Mouse (Mus musculus) forelimb bud, embryonic 11.5 days (tissue): Measurements from ENCODE around the gene Fus.
"Not testable (repeated sequence)": the region's sequence is repeated elsewhere in the genome, so short reads cannot be mapped to it uniquely, and the experiment has no call there.

Experiments
- DNase-seq: peaks from one replicate; pipeline ENCODE4 v3.0.0-alpha.2; 2012; ENCODE audit warnings: low read depth, low spot score

The Fus gene

DNA sequence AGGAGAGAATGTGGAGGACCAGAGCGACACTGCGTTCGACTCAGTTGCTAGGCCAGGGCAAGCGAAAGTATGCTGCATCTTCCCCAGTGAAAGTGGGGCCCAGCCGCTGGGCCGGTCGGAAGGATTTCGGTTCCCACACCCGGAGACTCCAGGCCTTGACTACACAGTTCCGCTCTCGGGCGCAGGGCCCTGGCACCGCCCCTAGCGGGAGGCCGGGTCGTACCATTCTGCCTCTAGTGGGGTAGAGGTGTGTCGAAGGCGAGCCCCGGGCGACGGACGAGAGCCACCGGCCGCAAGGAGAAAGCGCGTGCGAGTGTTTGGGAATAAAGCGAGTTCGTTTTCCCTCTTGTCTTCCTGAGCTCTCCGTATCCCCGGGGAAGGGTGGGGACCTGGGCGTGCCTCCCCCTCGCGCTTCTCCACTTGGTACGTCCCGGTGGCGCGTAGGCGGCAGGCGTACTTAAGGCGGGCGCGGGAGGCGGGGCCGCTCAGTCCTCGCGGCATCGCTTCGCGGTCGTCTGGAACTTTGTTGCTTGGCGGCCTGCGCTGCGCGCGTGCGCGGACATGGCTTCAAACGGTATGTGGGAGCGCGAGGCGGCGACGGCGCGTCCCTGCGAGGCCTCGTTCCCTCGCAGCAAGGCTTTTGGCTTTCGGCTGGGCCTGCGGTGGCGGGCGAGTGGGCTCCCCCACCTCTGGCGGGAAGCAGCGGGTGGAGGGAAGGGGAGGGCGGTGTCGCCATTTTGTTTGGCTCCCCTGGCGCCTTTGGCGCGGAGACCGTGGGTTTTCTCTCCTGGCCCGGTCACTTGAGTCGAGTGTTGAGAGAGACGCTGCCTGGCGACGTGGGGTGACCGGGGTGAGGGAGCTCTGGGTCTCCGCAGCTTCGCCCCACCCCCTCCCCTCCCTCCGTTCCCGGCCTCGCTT, at the start of gene Fus:
Gene Fus, plus strand, starts transcription at position 454 of the 918 bp plus-strand sequence.
- DNase-seq, result peak; percentile 94

DNA sequence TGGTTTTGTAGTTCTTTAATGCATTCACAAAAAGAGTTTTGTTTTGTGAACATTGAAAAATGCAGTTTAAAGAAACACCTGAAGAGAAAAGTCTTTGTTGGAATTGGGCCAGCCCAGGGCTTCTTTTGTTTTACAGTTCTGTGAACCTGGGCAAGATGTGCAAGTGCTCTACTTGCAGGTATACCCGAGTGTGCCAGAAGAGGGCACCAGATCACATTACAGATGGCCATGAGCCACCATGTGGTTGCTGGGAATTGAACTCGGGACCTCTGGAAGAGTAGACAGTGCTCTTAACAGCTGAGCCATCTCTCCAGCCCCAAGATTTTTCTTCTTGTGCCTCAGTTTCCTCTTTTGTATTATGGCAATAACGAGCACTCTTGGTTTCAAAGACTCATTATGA, 49.1 kb upstream of the Fus start:
- no peak for DNase-seq

DNA sequence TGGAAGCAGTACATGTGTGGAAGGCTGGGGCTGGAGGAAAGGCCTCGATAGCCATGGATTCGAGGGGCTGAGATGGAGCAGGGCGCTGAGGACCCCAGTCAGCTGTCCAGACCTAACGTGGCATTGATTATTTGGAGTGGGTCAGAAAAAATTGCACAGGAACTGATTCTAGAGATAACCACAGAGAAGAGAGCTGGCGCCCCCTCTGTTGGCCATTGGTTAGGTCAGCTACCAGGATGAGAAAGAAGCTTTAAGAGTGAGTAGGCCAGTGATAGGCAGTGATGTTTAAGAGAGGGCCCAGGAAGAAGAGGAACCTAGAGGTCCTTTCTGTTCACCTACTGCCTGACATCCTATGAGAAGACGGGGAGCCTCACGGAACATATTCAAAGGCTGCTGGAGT, 48.0 kb upstream of the Fus start:
- DNase-seq, result no peak

DNA sequence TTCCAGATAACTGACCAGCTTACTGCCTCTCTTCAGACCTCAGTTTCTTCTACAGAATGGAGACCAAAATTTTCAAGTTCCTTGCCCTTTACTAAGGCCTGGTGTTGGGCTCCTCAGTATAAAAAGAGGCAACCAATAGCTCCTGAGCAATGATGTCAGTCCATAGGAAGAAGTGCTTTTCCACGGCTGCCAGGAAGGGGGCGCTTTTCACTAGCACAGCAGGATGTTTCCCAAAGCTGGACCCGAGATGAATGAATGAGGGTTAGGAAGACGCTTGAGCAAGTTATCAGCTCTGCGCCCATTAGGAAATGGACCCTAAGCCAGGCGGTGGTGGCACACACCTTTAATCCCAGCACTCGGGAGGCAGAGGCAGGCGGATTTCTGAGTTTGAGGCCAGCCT, 45.7 kb upstream of the Fus start:
- DNase-seq, result no peak

DNA sequence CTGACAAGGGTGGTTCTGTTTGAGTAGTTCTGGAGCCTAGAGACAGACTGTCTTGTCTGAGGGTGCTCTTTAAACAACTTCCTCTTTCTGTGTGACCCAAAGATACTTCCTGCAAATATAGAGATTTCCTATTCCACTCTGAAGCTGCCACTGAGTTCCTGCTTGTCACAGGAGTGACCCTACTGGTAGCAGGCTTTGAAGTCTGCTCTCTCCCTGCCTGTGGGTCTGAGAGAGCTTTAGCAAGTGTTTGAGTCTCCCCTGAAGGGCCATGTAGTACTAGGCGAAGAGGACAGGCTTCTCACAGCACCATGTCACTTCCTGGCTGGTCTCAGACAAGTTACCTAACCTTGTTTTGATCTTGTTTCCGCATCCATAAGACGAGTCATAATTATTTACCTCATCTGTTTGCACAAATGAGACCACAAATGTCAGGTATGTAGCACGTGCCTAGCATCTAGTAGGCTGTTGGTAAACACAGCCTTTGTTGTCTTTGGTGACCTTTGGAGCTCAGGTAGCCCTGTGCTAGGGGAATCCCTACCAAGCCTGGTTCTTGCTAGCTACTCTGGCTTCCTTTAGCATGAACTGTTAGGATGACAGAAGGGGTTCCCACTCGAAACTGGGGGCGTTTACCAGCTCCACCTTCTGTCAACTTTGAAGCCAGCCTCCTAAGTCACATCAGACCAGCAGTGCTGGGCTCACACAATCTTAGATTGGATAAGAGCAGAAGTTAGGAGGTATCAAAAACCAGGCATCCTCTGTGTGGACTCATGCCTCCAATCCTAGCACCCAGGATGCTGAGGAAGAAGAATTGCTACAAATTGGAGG, 44.6 kb upstream of the Fus start:
- DNase-seq, result no peak

DNA sequence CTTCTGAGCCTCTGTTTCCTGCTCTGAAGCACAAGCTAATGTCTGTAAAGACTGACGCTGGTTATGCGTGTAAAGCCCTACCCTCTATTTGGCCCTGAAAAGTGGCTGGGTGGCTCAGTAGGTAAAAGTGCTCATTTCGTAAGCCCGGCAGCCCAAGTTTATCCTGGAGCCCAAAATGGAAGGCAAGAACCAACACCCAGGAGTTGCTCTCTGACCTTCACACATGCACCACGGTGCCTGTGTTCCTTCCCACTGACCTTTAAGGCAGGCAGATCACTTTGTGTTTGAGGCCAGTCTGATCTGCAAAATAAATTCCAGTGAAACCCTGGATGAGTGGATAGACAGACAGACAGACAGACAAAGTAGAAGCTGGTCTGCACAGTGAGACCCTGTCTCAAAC, 43.5 kb upstream of the Fus start:
- no peak for DNase-seq

DNA sequence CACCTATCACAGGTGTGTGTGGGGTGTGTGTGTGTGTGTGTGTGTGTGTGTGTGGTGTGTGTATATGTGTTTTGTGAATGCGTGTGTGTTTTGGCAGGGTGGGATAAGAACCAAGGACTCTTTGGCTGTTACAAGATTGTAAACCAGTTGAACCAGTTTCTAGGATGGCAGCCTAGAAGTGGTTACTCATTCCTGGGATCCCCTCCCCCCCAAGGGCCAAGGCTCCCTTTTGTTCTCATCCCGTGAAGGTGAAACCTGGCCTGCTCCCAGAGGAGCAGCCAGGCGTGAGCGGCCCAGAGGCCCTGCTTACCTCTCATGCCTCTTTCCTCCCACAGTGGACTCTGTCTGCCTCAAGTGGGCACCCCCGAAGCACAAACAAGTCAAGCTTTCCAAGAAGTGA, 42.0 kb upstream of the Fus start:
- no peak for DNase-seq

DNA sequence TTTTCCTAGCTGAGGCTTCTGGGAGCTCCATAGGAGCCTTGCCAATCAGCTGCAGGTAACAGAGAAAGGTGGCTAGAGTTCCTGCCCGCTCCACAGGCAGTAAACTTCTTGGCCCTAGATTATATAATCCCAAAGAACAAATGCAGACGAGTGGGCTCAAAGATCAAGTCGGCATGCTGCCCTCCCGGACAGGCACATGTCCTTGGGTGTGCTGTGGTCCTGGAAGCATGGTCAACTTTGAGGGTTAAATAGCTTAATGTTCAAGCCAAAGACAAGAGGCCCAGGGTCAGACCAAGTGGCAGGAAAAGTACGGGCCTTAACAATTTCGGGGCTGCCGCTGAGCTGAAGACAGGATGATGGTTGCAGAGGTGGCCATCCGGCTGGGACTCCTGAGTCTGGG, 41.2 kb upstream of the Fus start:
- DNase-seq, result no peak

DNA sequence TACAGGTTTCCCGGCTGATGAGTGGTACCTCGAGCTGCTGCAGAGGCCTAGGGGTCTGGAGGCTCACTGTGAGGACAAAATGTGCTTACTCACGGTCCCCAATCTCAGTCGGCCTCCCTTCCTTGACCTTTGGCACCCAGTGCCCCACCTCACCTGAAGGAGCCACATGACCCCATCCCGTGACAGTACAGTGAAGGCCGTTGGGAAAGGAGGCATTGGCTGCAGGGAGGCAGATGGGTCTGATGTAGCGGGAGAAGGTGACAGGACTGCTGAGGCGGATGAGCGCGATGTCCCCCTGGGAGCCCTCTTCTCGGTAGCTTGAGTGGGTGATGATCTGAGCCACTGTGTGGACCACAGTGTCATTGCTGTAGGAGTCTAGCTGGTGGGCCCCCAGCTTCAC, 40.4 kb upstream of the Fus start:
- no peak for DNase-seq

DNA sequence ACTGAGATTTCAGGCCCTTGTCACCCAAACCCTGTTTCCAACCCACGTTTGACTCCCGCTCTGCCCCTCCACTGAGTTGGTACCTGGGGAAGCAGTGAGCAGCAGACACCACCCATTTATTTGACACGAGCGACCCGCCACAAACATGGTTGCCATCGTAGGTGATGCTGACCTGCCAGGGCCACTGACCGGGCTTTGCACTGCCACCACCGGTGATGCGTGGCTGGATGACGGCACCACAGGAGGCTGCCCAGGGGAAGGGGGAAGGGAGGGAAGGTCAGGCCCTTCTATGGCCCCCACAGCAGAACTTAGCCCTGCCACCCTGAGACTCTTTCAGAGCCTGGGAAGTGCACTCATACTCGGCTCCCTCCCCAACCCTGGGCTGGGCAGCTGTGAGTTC, 39.5 kb upstream of the Fus start:
- no peak for DNase-seq

DNA sequence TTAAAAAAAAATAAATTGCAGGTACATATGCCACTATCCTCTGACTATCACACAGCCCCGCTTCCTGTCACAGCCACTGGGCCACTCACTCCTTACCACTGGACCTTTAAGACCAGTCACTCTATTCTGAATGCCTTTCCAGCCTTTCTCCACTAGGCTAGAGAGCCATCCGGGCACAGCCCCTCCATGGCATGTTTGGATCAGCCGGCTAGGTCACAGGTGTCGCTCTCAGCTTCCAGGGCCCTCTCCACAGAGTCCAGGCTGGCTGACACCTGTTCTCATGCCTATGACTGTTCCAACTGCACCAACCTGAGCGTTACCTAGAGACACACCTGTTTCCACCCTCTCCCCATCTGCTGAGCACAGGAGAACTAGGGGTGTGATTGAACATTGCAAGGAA, 38.7 kb upstream of the Fus start:
- DNase-seq, result no peak

DNA sequence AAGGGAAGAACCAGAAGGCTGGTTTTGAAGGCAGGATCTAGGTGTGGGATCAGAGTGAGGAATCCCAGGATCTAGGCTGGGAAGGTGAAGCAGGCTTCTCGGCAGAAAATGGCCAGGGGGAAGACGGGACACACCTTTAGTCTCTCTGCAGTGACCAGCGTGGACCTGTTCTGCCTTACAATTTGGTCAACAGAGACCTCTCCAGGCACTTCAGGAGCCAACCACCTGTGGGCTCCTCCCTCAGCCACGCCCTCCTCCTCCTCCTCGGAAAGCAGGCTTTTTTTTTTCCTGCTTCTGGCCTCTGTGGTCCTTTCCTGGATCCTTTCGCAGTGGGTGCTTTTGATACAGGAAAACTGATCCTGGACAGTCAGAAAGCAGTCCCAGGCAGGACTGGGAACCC, 37.3 kb upstream of the Fus start, which contains the start of gene Prss8:
Gene Prss8, minus strand, starts transcription at position 182 of the 400 bp plus-strand sequence.
- no peak for DNase-seq

DNA sequence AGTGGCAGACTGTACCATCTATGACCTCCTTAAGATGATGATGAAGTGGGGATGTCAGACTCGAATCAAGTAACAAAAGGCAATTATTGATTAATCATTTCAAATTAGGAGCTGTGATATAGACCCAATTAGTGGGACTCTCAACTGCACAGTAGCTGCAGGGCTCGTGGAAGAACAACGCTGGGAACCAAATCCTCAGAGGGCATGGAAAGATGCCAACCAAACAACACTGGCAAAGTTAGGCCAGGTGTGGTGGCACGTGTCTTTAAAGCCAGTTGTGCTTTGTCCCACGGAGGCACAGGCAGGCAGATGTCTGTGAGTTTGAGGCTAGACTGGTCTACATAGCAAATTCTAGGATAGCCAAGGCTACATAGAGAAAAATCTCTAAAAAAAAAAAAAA, 36.6 kb upstream of the Fus start:
- no peak for DNase-seq

DNA sequence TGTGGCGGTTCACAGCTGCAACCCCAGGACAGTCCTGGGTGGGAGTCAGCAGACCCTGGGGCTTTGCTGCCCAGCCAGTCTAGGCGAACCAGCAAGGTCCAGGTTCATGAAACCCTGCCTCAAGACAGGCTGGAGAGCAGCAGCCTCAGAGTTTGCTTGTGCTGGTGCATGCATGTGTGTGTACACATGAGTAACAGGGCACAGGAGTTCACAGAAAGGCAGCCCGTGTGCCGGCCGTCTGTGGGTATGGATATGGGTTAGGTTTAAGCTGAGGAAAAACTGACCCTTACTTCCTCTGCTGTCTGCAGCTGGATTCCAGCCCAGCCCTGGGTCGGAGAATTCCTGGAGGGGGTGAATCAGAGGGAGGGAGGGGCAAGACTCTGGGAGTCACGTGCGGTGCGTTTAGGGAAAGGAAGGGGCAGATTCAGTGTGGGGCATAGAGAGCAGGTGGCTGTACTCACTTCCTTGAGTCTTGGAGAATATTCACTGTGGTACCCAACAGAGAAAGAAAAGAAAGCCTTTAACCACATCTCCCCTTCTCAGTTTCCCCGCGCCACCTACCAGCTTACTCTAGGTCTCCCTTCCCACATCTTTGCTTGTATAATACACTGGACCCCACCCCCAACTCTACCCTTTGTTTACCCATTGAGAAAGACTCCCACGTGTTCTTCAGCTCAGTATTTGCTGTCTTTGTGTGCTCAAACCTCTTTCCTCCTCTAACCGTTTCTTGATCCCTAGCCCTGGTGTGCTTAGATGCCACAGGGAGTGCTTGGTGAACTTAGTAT, 35.7 kb upstream of the Fus start:
- DNase-seq, result no peak

DNA sequence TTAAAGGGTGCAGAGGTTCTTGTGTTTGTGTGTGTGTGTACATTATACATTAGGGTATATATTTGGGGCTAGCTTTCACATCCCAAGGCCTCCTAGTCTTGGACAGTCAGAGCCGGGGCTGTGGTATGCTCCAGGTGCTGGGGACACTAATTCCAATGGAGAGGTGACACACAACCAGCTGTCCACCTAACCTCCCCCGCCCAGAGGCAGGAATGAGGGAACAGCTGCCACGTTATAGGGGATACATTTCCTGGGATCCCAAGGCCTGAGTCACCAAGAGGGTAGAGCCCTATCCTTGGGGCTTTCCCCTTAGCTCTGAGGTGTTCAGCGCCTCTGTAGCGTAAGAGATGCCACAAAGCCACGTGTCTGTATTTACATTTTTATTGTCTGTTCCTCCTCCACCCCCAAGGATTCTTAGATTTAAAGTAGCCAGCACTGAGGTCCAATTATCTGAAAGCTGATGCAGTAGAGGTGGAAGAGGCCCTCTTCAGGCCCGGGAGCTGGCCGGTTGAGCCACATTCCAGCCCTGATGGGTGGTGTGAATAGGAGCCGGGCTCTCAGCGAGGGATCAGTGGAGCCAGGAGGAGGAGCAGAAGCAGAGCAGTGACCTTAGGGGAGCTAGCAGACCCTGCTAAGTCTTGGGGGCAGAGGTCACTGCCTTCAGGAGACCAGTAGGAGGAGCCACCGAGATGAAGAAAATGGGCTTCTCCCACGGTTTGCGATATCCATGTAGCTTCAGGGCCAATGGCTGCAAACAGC, 34.8 kb upstream of the Fus start:
- DNase-seq, result no peak

DNA sequence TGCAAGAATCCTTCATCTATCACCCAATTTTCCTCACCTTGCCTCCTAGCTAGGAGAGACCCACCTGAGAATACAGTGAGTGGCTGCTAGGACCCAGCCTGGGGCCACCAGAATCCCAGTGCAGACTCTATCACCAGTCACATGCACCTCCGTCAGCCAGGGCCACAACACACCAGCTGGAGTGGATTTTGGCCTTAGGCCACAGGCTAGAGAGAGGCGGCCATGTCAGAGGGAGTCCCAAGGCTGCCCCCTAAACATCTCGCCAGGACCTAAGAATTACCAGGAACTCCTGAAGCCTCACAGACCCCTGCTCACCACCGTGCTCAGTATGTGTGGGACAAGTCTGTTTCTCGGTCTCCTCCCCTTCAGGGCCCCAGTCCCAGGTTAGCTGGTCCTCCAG, 33.2 kb upstream of the Fus start:
- DNase-seq, result no peak

DNA sequence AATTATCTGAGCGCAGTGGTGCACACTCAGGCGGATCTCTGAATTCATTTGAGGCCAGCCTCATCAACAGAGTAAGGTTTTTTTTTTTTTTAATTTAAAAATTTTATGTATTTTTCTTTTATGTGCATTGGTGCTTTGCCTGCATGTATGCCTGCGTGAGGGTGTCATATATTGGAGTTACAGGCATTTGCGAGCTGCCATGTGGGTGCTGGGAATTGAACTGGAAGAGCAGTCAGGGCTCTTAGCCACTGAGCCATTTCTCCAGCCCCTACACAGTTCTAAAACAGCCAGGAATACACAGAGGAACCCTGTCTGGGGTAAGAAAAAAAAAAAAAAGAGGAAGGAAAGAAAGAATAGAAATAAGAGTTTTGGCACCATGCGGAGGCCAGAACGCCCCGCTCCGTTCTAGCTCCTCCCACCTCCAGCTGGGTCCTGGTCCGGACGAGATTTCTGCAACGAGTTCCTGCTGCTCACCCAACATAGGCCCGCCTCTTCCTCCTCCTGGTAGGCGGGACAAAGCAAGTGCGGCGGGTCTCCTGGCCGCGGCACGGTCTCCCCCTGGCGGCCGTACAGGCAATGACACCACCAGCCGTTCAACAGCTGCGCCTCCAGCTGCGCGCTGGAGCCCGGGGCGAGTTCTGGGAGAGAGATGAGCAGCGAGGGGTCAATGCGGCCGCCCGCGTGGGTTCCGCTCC, 32.1 kb upstream of the Fus start:
- DNase-seq, result peak; percentile 93

DNA sequence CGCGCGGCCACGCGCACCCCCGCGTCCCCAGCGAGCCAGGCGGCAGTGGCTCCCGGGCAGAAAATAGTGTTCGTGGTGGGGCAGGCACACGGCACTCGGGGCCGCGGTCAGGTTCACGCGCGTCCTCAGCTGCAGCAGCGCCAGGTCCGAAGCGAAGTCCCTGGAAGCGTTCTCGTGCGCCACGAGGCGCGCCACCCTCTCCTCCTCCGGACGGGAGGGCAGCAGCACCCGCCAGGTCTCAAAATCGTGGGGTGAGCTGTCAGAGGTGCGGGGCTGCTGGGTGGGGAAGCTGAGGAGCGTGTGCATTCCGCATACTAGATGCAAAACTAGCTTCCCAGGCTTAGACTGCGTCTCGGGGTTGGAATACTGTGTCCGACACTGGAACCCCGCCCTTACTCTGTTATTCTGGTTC, 31.5 kb upstream of the Fus start:
- no peak for DNase-seq

DNA sequence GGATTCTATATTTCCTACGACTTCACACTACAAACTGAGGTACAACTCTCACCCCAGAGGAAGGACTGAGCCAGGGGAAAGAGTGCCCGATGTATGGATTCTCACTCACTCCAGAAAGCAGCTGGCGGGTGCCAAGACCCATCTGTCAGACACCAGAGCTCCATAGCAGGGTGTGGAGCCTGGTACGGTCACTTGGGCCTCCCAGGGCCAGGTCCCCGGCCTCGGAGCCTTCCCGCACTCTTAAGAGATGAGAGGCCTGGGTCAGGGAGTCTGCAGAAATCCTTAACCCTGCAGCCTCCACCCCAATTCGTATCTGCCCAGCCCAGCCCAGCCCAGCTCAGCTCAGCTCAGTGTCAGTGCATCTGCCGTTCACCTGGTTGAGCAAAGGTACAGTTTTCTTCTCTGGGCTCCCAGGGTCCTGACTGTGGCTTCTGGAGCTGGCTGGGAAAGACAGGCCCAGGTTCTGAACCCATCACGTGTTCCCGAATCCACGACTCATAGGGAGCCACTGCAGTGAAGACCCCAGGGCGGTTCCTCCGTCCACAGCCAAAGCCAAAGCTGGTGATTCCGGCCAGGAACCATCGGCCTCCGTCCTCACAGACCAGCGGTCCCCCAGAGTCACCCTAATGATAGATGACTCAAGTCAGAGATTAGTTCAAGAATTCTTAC, 30.9 kb upstream of the Fus start:
- no peak for DNase-seq

DNA sequence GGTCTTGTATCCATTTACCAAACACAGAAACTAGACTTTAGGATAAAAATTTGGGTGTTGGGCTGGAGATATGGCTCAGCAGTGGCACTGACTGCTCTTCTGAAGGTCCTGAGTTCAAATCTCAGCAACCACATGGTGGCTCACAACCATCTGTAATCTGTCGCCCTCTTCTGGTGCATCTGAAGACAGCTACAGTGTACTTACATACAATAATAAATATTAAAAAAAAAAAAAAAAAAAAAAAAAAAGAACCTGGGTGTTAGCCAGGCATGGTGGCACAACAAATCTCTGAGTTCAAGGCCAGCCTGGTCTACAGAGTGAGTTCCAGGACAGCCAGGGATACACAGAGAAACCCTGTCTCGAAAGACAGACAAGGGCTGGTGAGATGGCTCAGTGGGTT, 25.2 kb upstream of the Fus start:
- not testable (repeated sequence) for DNase-seq
